Mouse (Mus musculus) telencephalon, adult 2 months (tissue): Measurements from ENCODE around the gene Rasgrp3.
A peak's percentile ranks its signal among the peaks of the same experiment; 100 is the strongest.

Experiments used
- DNase-seq: peaks from one replicate; pipeline ENCODE4 v3.0.0-alpha.2; 2011; ENCODE audit warnings: low read depth, low spot score

Gene Rasgrp3

GRCm38 (mm10) chr17:75538431-75538830, 102.7 kb downstream of the Rasgrp3 start:
- DNase-seq, result no peak

GRCm38 (mm10) chr17:75539130-75539529, 103.4 kb downstream of the Rasgrp3 start:
- DNase-seq, result no peak

- no peak for DNase-seq
Observed at GRCm38 (mm10) chr17:75539841-75540240, 104.1 kb downstream of the Rasgrp3 start.

GRCm38 (mm10) chr17:75543434-75543833, 107.7 kb downstream of the Rasgrp3 start:
- no peak for DNase-seq

- DNase-seq, result no peak
Observed at GRCm38 (mm10) chr17:75544262-75544661, 108.6 kb downstream of the Rasgrp3 start.

- no peak for DNase-seq
Observed at GRCm38 (mm10) chr17:75550771-75551413, 115.2 kb downstream of the Rasgrp3 start.

GRCm38 (mm10) chr17:75551512-75552400, 116.1 kb downstream of the Rasgrp3 start, which contains the start of gene Fam98a:
Gene Fam98a (minus strand): TSS chr17:75551946.
- DNase-seq, result peak; percentile 98

GRCm38 (mm10) chr17:75557031-75557430, 121.3 kb downstream of the Rasgrp3 start:
- DNase-seq, result no peak

GRCm38 (mm10) chr17:75558041-75558440, 122.3 kb downstream of the Rasgrp3 start:
- no peak for DNase-seq

GRCm38 (mm10) chr17:75575608-75576007, 139.9 kb downstream of the Rasgrp3 start:
- no peak for DNase-seq
